Mouse (Mus musculus): ENCODE measurements around the gene Dnaja1. TPM values are rescaled to one million over a fixed set of nuclear protein-coding genes. Genes with fewer than 3 reads are reported as not detected.

Dnaja1 gene
- polyA plus RNA-seq, 1 experiment from 2014 or later: 623 TPM

DNA sequence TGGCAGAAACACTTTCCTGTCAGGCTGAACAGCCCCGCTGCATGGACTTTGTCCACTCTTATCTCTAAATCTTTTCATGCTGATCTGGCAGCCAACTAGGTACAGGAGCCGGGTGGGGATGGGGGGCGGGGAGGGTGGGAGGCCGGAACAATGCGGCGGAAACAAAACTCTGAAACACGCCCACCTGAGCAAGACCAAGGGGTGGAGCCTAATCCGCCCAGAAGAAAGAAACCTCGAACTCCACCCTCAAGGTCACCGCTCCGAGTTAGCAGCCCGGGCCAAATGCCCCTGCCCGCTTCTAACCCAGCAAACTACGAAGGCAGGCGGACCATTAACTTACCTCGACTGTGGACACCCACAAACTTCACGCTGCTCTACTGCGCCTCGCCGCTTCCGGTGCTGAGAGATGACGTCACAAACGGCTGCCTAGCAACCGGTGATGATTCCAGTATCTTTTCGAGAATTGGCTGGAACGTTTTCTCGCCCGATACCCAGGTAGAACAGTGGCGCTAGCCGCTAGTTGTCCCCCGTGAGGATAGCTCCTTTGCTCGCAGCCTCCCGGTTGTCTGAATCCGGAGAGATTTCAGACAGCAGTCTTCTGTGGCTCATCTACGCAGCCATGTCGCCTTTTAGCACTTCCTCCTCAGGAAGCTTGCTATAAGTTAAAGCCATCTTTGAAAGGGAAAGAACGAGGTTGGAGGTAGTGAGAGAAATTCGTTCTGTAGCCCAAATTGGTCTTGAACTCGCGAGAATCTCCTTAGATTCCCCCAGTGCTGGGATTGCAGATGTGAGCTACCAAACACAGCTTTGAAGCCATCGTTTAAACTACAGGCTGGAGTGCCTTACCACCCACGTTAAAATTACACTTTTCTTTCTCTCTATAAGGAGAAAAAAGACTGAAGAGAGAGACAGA is 18.9 kb upstream of the Dnaja1 start, which contains the start of gene Aptx:
Aptx (minus strand) TSS at position 398 of the 913 bp plus-strand sequence.
- peak; percentile 93 for ATAC-seq (ENCODE audit: low FRiP score, low read depth)
- H3K36me3 ChIP-seq: no peaks in the 10 kb centered on the region
- H3K4me3 ChIP-seq: peak within 1 kb of the TSS; percentile 70
- under 1% methylated on average over 42 of the region's 42 CpGs for WGBS
- peak within 1 kb of the TSS; percentile 75 for H3K4me2 ChIP-seq (replicated peaks)
- peak within 1 kb of the TSS; percentile 69 for H3K9ac ChIP-seq (replicated peaks)
- H3K27me3 ChIP-seq: no peaks in the 10 kb centered on the region
- H3K27ac ChIP-seq (replicated peaks): peak within 1 kb of the TSS; percentile 92
- H3K4me1 ChIP-seq: peaks cover 25% of the 10 kb centered on the region
- H3K9me3 ChIP-seq: no peaks in the 10 kb centered on the region

DNA sequence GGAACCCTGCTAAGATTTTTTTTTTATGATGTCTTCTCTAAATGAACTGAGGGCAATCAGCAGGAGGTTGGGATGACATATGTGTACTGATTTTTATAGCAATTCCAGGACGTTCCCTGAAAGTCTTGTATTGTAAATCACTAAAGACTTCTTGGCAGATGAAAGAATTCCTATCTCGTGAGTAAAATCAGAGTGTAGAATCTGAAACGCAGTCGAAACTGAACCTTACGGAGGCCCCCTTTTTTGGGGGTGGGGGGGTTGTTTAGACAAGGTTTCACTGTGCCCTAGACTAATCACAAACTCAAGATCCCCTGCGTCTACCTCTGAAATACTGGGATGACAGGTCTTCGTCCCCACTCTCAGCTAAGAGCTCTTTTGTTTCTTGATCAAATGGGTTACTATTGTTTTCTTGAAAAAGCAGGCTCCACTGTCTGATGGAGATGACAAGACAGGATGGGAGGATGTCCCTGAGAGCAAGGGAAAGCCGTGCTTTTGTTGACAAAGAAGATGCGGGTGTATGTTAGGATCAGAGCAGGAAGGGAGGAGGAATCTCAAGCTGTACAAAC is 18.2 kb upstream of the Dnaja1 start:
- Histone ChIP-seq H3K27me3 (no peaks in the 10 kb centered on the region), H3K4me3 (peak overlapping the region; percentile 70), H3K9ac (replicated peaks) (peak overlapping the region; percentile 69), H3K36me3 (no peaks in the 10 kb centered on the region), H3K27ac (replicated peaks) (peak overlapping the region; percentile 92), H3K4me2 (replicated peaks) (peak overlapping the region; percentile 75), H3K4me1 (peaks cover 25% of the 10 kb centered on the region), H3K9me3 (no peaks in the 10 kb centered on the region)
- no peak for ATAC-seq (ENCODE audit: low FRiP score, low read depth)
- 29% methylated on average over 9 of the region's 9 CpGs for WGBS

DNA sequence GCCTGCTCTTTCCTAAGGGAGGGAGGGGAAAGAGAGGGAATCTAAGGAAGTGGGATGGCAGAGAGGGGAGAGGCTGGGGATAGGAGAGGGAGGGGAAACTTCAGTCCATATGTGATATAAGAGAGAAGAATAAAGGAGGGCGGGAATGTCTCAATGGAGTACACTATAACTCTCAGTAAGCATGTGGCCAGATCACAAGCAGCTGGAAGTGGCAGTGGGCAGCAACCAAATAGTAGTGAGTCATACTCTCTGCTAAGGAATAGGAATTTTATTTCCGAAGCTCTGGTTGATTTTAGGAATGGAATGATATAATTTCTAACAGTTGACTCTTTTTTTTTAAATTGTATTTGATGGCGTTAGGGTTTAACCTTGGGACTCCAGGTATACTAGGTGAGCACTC is 4.8 kb upstream of the Dnaja1 start:
- H3K4me1 ChIP-seq: peaks cover 8% of the 10 kb centered on the region
- WGBS: 96% methylated on average over 3 of the region's 3 CpGs
- ATAC-seq (ENCODE audit: low FRiP score, low read depth): no peak
- no peak overlapping the region for H3K9ac ChIP-seq (replicated peaks)
- H3K4me2 ChIP-seq (replicated peaks): no peak overlapping the region
- H3K36me3 ChIP-seq: no peaks in the 10 kb centered on the region
- H3K4me3 ChIP-seq: no peak overlapping the region
- H3K9me3 ChIP-seq: no peaks in the 10 kb centered on the region
- no peak overlapping the region for H3K27ac ChIP-seq (replicated peaks)
- no peaks in the 10 kb centered on the region for H3K27me3 ChIP-seq

DNA sequence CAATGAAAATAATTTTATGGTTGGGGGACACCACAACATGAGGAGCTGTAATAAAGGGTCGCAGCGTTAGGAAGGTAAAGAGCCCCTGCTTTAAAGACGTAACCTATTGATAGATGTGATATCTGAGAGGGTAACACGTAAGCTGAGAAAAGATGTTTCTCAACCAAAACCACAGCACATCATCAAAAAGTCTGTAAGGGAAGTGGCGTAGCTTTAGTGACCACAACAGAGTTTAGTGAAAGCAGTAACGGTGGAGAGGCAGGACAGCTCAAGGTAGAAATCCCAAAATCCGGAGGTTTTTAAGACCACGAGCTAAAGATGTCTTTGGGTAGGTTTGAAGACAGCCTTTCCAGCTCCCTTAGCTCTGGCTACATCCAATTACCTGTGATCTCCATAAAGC is 1.0 kb upstream of the Dnaja1 start:
- H3K9ac ChIP-seq (replicated peaks): no peak overlapping the region; the same call in 1 of the 2 replicates
- H3K36me3 ChIP-seq: peaks cover 9% of the 10 kb centered on the region
- no peak for ATAC-seq (ENCODE audit: low FRiP score, low read depth)
- no peaks in the 10 kb centered on the region for H3K9me3 ChIP-seq
- H3K4me1 ChIP-seq: peaks cover 30% of the 10 kb centered on the region
- no peaks in the 10 kb centered on the region for H3K27me3 ChIP-seq
- 98% methylated on average over 8 of the region's 8 CpGs for WGBS
- no peak overlapping the region for H3K4me2 ChIP-seq (replicated peaks)
- H3K27ac ChIP-seq (replicated peaks): no peak overlapping the region; the same call in 1 of the 2 replicates
- H3K4me3 ChIP-seq: no peak overlapping the region

DNA sequence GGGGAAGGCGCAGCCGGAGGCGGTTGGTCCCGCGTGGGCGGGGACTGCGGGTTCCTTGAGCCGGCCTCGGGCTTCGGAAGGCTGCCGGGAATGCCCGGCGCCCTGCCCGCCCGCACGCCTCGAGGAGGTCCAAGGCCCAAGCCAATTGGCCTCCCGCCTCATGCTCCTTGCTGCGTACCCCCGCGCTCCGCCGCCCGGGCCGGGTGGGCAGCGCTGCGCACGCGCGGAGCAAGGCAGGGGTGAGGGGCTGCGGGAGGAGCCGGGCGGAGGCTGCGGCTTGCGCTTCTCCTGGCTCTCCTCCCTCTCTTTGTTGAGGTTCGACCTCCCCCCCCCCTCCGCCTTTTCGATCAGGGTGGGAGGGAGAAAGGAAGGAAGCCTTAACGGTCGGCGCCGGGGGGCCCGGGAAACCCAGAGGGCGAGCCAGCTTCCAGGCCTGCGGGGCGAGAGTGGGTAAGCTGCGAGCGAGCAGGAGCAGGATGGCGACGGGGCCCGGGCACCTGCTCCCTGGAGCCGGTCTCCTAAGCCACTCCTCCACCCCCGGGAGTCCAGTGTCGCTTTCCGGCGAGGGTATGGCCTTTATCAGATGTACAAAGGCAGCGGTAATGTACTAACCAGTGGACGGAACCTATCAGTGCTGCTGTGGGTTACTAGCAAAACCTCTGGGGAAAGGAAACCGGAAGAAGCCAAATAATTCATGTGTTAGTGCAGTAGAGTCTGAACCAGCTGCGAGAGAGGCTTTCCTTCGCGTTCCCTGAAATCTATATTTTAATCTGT is 924 bp downstream of the Dnaja1 start:
- Histone ChIP-seq H3K9ac (replicated peaks) (peak overlapping the region; percentile 96), H3K27ac (replicated peaks) (peak overlapping the region; percentile 100), H3K9me3 (no peaks in the 10 kb centered on the region), H3K27me3 (no peaks in the 10 kb centered on the region), H3K4me1 (peaks cover 37% of the 10 kb centered on the region), H3K4me3 (peak overlapping the region; percentile 85), H3K36me3 (peaks cover 24% of the 10 kb centered on the region), H3K4me2 (replicated peaks) (peak overlapping the region; percentile 77)
- peak; percentile 94 for ATAC-seq (ENCODE audit: low FRiP score, low read depth)
- 1% methylated on average over 44 of the region's 62 CpGs for WGBS

DNA sequence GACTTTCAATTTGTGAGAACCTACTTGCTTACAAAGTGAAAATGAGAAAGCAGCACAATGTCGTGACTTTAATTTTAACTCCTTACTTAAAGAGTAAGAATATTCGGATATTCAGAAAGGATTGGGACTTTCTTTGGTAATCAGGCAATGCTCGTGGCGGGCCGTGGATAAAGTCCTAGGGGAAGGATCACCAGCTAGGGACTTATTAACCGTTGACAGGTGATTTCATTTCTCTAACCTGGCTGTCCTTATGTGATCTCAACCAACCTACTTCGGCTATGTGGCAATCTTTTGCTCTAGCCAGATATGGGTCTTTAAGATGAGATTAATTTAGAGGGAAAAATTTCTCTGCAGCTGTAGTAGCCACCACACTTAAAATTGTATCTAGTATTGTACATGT is 3.2 kb downstream of the Dnaja1 start:
- Histone ChIP-seq H3K27ac (replicated peaks) (no peak overlapping the region), H3K36me3 (peaks cover 43% of the 10 kb centered on the region), H3K27me3 (no peaks in the 10 kb centered on the region), H3K4me2 (replicated peaks) (peak overlapping the region; percentile 77), H3K9ac (replicated peaks) (no peak overlapping the region), H3K9me3 (no peaks in the 10 kb centered on the region), H3K4me1 (peaks cover 37% of the 10 kb centered on the region), H3K4me3 (peak overlapping the region; percentile 85)
- 90% methylated on average over 7 of the region's 7 CpGs for WGBS
- no peak for ATAC-seq (ENCODE audit: low FRiP score, low read depth)

DNA sequence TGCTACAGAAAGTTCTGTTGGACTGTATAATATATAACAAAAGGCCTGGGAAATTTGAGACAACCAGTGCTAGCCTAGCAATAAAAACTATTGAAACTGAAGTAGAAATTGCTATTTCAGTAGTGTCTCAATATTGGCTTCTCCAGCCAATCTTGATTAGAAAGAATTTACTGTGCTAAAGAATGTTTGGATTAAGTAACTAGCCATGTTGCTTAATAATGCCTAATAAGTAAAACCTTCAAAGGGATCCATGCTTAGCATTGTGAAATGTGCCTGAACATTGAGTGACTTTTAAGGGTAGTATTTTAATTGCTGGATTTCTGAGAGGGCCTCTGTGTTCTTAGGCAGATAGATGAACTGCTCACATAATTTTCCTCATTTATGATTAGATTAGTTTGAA is 3.6 kb downstream of the Dnaja1 start:
- Histone ChIP-seq H3K27me3 (no peaks in the 10 kb centered on the region), H3K4me1 (peaks cover 37% of the 10 kb centered on the region), H3K9ac (replicated peaks) (no peak overlapping the region), H3K4me3 (no peak overlapping the region), H3K9me3 (no peaks in the 10 kb centered on the region), H3K4me2 (replicated peaks) (peak overlapping the region; percentile 77; the same call in 1 of the 2 replicates), H3K36me3 (peaks cover 47% of the 10 kb centered on the region), H3K27ac (replicated peaks) (no peak overlapping the region)
- ATAC-seq (ENCODE audit: low FRiP score, low read depth): no peak

DNA sequence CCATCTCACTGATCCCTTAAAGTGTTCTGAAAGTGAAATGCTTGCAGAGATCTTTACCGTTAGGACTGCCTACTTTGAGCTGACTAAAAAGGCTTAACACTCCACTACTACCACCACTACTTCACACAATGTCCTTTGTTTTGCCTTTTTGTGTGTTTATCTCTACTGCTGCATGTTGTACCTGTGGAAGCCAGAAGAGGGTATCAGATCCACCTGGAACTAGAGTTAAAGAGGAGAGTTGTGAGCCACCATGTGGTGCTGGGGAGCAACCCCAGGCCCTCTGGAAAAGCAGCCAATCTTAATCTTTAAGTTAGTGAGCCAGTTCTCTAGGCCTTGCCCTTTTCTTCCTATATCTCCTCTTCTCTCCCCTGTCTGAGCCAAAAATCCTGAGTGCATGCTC is 5.3 kb downstream of the Dnaja1 start:
- H3K9ac ChIP-seq (replicated peaks): no peak overlapping the region
- H3K36me3 ChIP-seq: peaks cover 64% of the 10 kb centered on the region
- no peaks in the 10 kb centered on the region for H3K27me3 ChIP-seq
- H3K4me1 ChIP-seq: peaks cover 29% of the 10 kb centered on the region
- 78% methylated on average over 1 of the region's 1 CpGs for WGBS
- H3K9me3 ChIP-seq: no peaks in the 10 kb centered on the region
- no peak for ATAC-seq (ENCODE audit: low FRiP score, low read depth)
- no peak overlapping the region for H3K4me3 ChIP-seq
- no peak overlapping the region for H3K27ac ChIP-seq (replicated peaks)
- no peak overlapping the region for H3K4me2 ChIP-seq (replicated peaks)

DNA sequence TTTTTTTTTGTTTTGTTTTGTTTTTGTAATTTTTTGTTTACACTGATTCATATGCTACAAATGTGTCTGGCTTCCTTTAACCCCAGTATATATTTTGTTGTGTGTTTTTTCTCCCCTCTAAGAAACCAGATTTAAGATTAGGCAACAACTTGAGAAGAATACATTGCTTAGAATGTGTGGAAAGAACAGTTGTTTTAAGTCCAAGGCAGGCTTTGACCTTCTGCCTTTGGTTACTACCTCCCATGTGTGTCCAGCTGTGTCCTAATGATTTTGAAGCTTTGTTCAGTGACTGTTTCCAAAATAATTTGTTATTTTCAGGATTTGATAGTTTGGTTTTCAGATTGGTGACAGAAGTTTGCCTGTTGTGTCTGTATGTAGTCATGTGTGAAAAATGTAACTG is 9.3 kb downstream of the Dnaja1 start:
- Histone ChIP-seq H3K4me3 (no peak overlapping the region), H3K36me3 (peaks cover 84% of the 10 kb centered on the region)
- ATAC-seq (ENCODE audit: low FRiP score, low read depth): no peak

DNA sequence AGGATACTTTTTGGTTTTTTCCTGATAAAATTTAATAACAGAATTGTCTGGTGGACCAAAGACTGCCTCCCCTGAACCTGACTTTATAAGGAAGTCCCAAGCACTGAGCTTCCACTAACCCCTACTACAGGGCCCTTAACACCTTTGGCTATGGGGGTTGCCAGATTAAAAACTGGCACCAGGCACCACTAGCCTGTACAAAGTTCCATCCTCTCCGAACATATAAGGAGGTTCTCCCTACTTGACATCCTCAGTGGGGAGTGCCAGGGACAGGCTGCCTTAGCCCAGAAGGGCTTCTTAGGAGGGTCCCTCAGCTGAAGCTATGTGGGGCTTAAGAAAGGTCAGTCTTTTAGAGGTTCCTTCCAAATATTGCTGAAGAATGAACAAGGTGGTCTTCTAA is 13.4 kb downstream of the Dnaja1 start:
- ATAC-seq (ENCODE audit: low FRiP score, low read depth): no peak
- H3K27me3 ChIP-seq: no peaks in the 10 kb centered on the region
- WGBS: 91% methylated on average over 1 of the region's 1 CpGs
- H3K4me2 ChIP-seq (replicated peaks): no peak overlapping the region
- H3K27ac ChIP-seq (replicated peaks): no peak overlapping the region
- H3K9me3 ChIP-seq: no peaks in the 10 kb centered on the region
- no peaks in the 10 kb centered on the region for H3K4me1 ChIP-seq
- H3K9ac ChIP-seq (replicated peaks): no peak overlapping the region
- no peak overlapping the region for H3K4me3 ChIP-seq
- peaks cover 87% of the 10 kb centered on the region for H3K36me3 ChIP-seq

More for the DNA sequence above, 9.3 kb downstream of the Dnaja1 start:
- no peak overlapping the region for H3K4me2 ChIP-seq (replicated peaks)
- H3K9me3 ChIP-seq: no peaks in the 10 kb centered on the region
- 0 out of 2 replicates have a peak, but pooled peaks cover 3% of the 10 kb centered on the region for H3K4me1 ChIP-seq
- no peak overlapping the region for H3K9ac ChIP-seq (replicated peaks)
- no peaks in the 10 kb centered on the region for H3K27me3 ChIP-seq
- no peak overlapping the region for H3K27ac ChIP-seq (replicated peaks)

DNA sequence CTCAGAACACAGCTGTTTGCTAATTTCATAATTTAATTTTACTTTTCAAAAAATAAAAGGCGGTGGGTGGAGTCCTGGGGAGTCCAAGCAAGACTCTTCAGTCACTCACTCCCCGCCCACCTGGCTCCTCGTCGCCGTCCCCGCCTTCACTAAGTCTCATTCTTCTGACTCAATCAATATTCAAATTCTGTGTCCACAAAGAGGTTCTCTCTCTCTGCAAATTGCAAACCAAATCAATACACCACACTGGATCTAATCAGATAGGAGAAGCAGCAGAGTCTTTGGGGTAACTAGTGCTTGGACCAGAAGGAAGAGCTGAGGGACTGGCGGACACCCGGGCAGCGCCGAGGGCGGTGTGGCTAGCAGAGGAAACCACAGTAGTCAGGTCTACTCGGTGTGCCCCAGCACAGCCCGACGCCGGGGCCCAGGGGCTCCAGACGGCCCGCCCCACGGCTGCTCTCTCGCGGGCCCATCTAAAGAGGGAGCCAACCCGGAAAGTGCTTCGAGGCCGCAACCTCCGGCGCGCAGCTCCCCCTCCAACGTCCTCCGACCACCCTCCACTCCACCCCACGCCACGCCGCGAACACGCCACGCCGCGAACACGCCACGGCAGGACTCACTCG is 35.3 kb downstream of the Dnaja1 start:
- peak; percentile 81 for ATAC-seq (ENCODE audit: low FRiP score, low read depth)
- Histone ChIP-seq H3K36me3 (peaks cover 34% of the 10 kb centered on the region), H3K9ac (replicated peaks) (peak overlapping the region; percentile 86), H3K4me3 (peak overlapping the region; percentile 99), H3K9me3 (no peaks in the 10 kb centered on the region), H3K27me3 (peaks cover 3% of the 10 kb centered on the region; the same call in 1 of the 2 replicates), H3K4me1 (peaks cover 7% of the 10 kb centered on the region), H3K4me2 (replicated peaks) (peak overlapping the region; percentile 89), H3K27ac (replicated peaks) (peak overlapping the region; percentile 49; the same call in 1 of the 2 replicates)
- under 1% methylated on average over 39 of the region's 39 CpGs for WGBS
